Mouse (Mus musculus) cerebellum, adult 2 months (tissue): ENCODE results near the gene Pnck. TPM values are rescaled to one million over a fixed set of nuclear protein-coding genes. Genes with fewer than 3 reads are reported as not detected.

Experiments
- DNase-seq, 2 experiments: peaks; one replicate each; pipeline ENCODE4 v3.0.0; 2021
- H3K27ac ChIP-seq: fragments of 200-500 bp; 2 replicates; pipeline ENCODE4 v1.5.1; 2012; ENCODE audit warnings: low read length, control low read depth, inconsistent platforms; ENCODE audit not compliant: insufficient read depth
- H3K27me3 ChIP-seq: fragments of 200-500 bp; 2 replicates; pipeline ENCODE4 v1.6.1; 2012; ENCODE audit warnings: inconsistent platforms, mild to moderate bottlenecking, low read length, moderate library complexity; ENCODE audit not compliant: control insufficient read depth, insufficient read depth
- H3K4me1 ChIP-seq: fragments of 200-500 bp; 2 replicates; pipeline ENCODE4 v1.6.1; 2011; ENCODE audit warnings: low read length; ENCODE audit not compliant: control insufficient read depth, insufficient read depth
- H3K4me3 ChIP-seq: fragments of 200-500 bp; replicated peaks from 2 replicates; pipeline ENCODE3; 2011; ENCODE audit warnings: mild to moderate bottlenecking, low read depth, low read length, control low read depth; ENCODE audit not compliant: insufficient read depth
- CTCF ChIP-seq: fragments of 200-500 bp; IDR thresholded peaks from 2 replicates; pipeline ENCODE4 v1.5.1; 2011; ENCODE audit warnings: low read depth, mild to moderate bottlenecking, control low read depth, low read length, moderate library complexity, borderline replicate concordance; ENCODE audit not compliant: insufficient read depth
- POLR2A ChIP-seq: fragments of 200-500 bp; IDR thresholded peaks from 2 replicates; pipeline ENCODE4 v1.6.1; 2011; ENCODE audit warnings: low read length, control low read depth, borderline replicate concordance; ENCODE audit not compliant: insufficient read depth
- WGBS: fragments of 180-500 bp; shearing (Covaris S2); methylation state at CpG from one replicate; pipeline ENCODE4 v1.1.7; 2018; 5-methylcytosine and 5-hydroxymethylcytosine counted together
- polyA plus RNA-seq: library from polyadenylated mRNA; depleted of rRNA; stranded (reverse); fragments of >200 nt; gene quantifications from 2 replicates; pipeline ENCODE4 v1.2.3, GENCODE M21; 2012; rRNA removed

The Pnck gene
- 92.0 and 97.8 TPM in 2 replicates for polyA plus RNA-seq

- Histone ChIP-seq H3K4me1 (peaks cover 18% of the 10 kb centered on the region), H3K27ac (peak within 1 kb of the TSS; percentile 68), H3K4me3 (peak within 1 kb of the TSS; percentile 58), H3K27me3 (no peaks in the 10 kb centered on the region)
- DNase-seq: peak; percentile 37 to 53
- TF ChIP-seq POLR2A: no peak
- TF ChIP-seq CTCF: no peak
- 24% methylated on average over 38 of the region's 57 CpGs for WGBS
These were observed at the start of gene Pnck for GRCm38 (mm10) chrX:73659575-73660283. TSS of gene Pnck (minus strand) at chrX:73660117.

GRCm38 (mm10) chrX:73700472-73700871 is 40.6 kb upstream of the Pnck start:
- TF ChIP-seq POLR2A (no peak), CTCF (peak; percentile 21; the same call in 1 of the 2 replicates)
- Histone ChIP-seq H3K4me3 (no peak overlapping the region), H3K4me1 (no peaks in the 10 kb centered on the region), H3K27me3 (no peaks in the 10 kb centered on the region), H3K27ac (no peak overlapping the region)
- no peak for DNase-seq
- WGBS: 58% methylated on average over 1 of the region's 1 CpGs

- H3K4me3 ChIP-seq: no peak overlapping the region
- no peaks in the 10 kb centered on the region; the same call in 1 of the 2 replicates for H3K4me1 ChIP-seq
- no peak overlapping the region for H3K27ac ChIP-seq
- WGBS: 25% methylated on average over 5 of the region's 5 CpGs
- no peaks in the 10 kb centered on the region for H3K27me3 ChIP-seq
- no peak for TF ChIP-seq POLR2A
- peak; percentile 76 for TF ChIP-seq CTCF
- peak; percentile 57 to 64 for DNase-seq
These were observed 31.2 kb upstream of the Pnck start for GRCm38 (mm10) chrX:73690917-73691629.

GRCm38 (mm10) chrX:73685629-73686028 is 25.7 kb upstream of the Pnck start:
- no peak overlapping the region for H3K4me3 ChIP-seq
- WGBS: 4% methylated on average over 3 of the region's 3 CpGs
- no peaks in the 10 kb centered on the region for H3K27me3 ChIP-seq
- H3K27ac ChIP-seq: peak overlapping the region; percentile 64; the same call in 1 of the 2 replicates
- no peak for TF ChIP-seq POLR2A
- peaks cover 7% of the 10 kb centered on the region for H3K4me1 ChIP-seq
- peak; percentile 48 to 69 for DNase-seq

GRCm38 (mm10) chrX:73684978-73685377 is 25.1 kb upstream of the Pnck start:
- peaks cover 7% of the 10 kb centered on the region for H3K4me1 ChIP-seq
- DNase-seq: no peak
- H3K27me3 ChIP-seq: no peaks in the 10 kb centered on the region
- peak overlapping the region; percentile 64 for H3K27ac ChIP-seq
- TF ChIP-seq CTCF (no peak), POLR2A (no peak)
- no peak overlapping the region for H3K4me3 ChIP-seq

GRCm38 (mm10) chrX:73684156-73684555 is 24.2 kb upstream of the Pnck start:
- TF ChIP-seq POLR2A (no peak), CTCF (no peak)
- 79% methylated on average over 2 of the region's 2 CpGs for WGBS
- no peak overlapping the region for H3K27ac ChIP-seq

GRCm38 (mm10) chrX:73676668-73677067 is 16.8 kb upstream of the Pnck start:
- TF ChIP-seq POLR2A (no peak), CTCF (no peak)
- Histone ChIP-seq H3K27ac (no peak overlapping the region), H3K4me3 (no peak overlapping the region), H3K27me3 (no peaks in the 10 kb centered on the region), H3K4me1 (peaks cover 5% of the 10 kb centered on the region)
- DNase-seq: no peak
- 40% methylated on average over 4 of the region's 4 CpGs for WGBS

More at GRCm38 (mm10) chrX:73684156-73684555, 24.2 kb upstream of the Pnck start:
- H3K4me3 ChIP-seq: no peak overlapping the region
- H3K27me3 ChIP-seq: no peaks in the 10 kb centered on the region
- peaks cover 7% of the 10 kb centered on the region for H3K4me1 ChIP-seq
- DNase-seq: no peak

GRCm38 (mm10) chrX:73675231-73675630 is 15.3 kb upstream of the Pnck start:
- peaks cover 5% of the 10 kb centered on the region for H3K4me1 ChIP-seq
- H3K27ac ChIP-seq: 0 out of 2 replicates have a peak overlapping the region, but pooled peaks have one; percentile 39
- peak overlapping the region; percentile 82 for H3K4me3 ChIP-seq
- DNase-seq: no peak
- WGBS: 21% methylated on average over 2 of the region's 2 CpGs
- no peaks in the 10 kb centered on the region for H3K27me3 ChIP-seq
- TF ChIP-seq CTCF: no peak
- no peak for TF ChIP-seq POLR2A
